Mouse (Mus musculus): ENCODE data around the gene Tctn1.

DNA sequence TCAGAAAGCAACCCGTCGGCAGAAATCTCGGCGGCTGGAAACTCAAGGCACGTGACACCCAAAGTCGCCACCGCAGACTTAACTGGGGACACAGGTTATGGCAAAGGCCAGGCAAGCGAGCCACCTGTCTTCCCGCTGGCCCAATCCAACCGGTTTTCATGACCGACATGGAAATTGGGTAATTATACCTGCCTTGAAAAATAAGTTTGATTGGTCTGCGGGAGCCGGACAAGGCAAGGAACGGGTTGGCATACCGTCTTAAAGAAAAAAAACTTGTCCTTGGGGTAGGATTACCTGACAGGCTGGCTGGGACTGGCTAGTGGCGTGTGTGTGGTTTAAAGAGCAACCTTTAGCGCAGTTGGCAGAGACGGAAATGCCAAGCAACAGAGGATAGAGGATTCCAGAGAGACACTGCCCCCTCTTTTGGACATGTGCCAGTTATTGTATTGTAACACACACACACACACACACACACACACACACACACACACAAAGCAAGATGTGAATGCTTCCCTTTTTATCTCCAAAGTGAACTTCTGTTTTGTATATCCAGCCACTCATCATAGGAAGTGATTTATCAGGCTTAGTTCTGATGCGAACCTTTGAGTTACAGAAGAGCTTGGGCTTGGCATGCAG lies 16.7 kb upstream of the Tctn1 start:
- TF ChIP-seq CTCF (IDR thresholded peaks at IDR 0.05; ENCODE audit: borderline replicate concordance, control insufficient read depth, extremely low read depth, insufficient read depth, low read length, poor library complexity) (no peak), POLR2A (IDR thresholded peaks at IDR 0.05; ENCODE audit: control insufficient read depth, extremely low read depth, insufficient read depth, low read length, poor library complexity) (no peak)

All from thymus, adult 2 months (tissue).